In the genomic region with DNA sequence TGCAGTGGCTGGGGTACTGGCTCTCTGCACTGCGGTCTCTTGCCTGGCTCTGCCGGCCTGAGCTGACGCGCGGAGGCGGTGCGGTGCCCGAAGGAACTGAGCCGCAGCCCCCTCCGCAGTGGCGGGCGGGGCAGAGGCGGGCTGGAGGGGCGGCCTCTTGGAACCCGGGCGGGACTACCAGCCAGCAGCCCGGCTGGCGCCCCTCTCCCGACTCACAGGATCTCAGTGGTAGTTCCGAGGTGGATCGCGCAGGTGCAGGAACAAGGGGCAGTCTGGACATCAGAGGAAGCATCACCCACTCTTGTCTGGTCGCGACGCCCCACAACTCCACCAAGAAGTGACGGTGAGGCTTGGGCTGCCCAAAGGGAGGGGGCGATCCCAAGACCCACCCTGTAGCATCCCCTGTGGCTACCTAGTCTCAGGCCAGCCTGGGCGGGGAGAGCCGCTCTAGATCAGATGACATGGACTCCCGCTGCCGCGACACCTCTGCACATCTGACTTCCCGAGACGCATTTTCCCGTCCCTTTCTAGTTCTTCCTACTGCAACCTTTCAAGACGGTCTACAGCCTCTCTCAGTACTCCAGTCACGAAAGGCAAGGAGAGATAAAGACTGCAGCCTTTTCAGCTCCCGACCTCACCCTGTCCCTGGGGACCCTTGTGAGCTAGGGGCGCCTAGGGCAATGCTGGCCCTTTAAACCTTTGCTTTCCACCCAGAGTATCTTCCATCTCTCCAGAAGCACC, we compare ENCODE assay signal across 8 mouse cellular contexts. TPM values are rescaled to one million over a fixed set of nuclear protein-coding genes. Genes with fewer than 3 reads are reported as not detected.
DNase-seq lines count a peak whose midpoint lies in the region; ATAC-seq and TF ChIP-seq lines count a peak whose summit lies in the region.

No protein-coding gene starts in this region.

- under 1% methylated on average over 32 of the region's 39 CpGs for WGBS in lung, postnatal 0 days
- under 1% methylated on average over 38 of the region's 39 CpGs for whole genome bisulfite sequencing in forebrain, embryonic 16.5 days
- under 1% methylated on average over 39 of the region's 39 CpGs for WGBS in stomach, embryonic 15.5 days

- DNase-seq in lung, postnatal 0 days (ENCODE audit: low spot score) = no peak
- no peak for DNase-seq in lung, postnatal 4 days
- DNase-seq in cerebellum, adult 11-12 months = peak; percentile 64
- peak; percentile 36 for DNase-seq in kidney, postnatal 14 days
- DNase-seq in urinary bladder, adult 18-20 months (ENCODE audit: low spot score in 2 of 2) = no peak

- H3K9ac ChIP-seq in lung, postnatal 0 days (replicated peaks; ENCODE audit: low read depth) = no peak overlapping the region
- H3K9ac ChIP-seq in forebrain, embryonic 16.5 days (replicated peaks; ENCODE audit: low read depth, low read length) = peak overlapping the region; percentile 64
- H3K9ac ChIP-seq in stomach, embryonic 15.5 days = no peak overlapping the region

- TF ChIP-seq CTCF in lung, postnatal 0 days (IDR thresholded peaks at IDR 0.05) = no peak

- no peaks in the 10 kb centered on the region for H3K9me3 ChIP-seq in lung, postnatal 0 days (ENCODE audit: low read length)
- no peaks in the 10 kb centered on the region for H3K9me3 ChIP-seq in forebrain, embryonic 16.5 days (ENCODE audit: control insufficient read depth, low read length)
- H3K9me3 ChIP-seq in stomach, embryonic 15.5 days = no peaks in the 10 kb centered on the region

- TF ChIP-seq EP300 in lung, postnatal 0 days (IDR thresholded peaks at IDR 0.05) = no peak

- no peaks in the 10 kb centered on the region for H3K36me3 ChIP-seq in lung, postnatal 0 days (ENCODE audit: insufficient read depth, low read length)
- no peaks in the 10 kb centered on the region for H3K36me3 ChIP-seq in forebrain, embryonic 16.5 days (ENCODE audit: control insufficient read depth, insufficient read depth)
- H3K36me3 ChIP-seq in stomach, embryonic 15.5 days = no peaks in the 10 kb centered on the region

- H3K4me3 ChIP-seq in lung, postnatal 0 days (ENCODE audit: low read depth, low read length) = peak overlapping the region; percentile 40
- peak overlapping the region; percentile 62 for H3K4me3 ChIP-seq in forebrain, embryonic 16.5 days (replicated peaks; ENCODE audit: low read length)
- peak overlapping the region; percentile 46 for H3K4me3 ChIP-seq in stomach, embryonic 15.5 days (replicated peaks)

- H3K4me1 ChIP-seq in lung, postnatal 0 days (ENCODE audit: insufficient read depth, low read depth, low read length) = no peaks in the 10 kb centered on the region; the same call in 1 of the 2 replicates
- peaks cover 24% of the 10 kb centered on the region for H3K4me1 ChIP-seq in forebrain, embryonic 16.5 days (replicated peaks; ENCODE audit: control insufficient read depth, insufficient read depth, low read length)
- H3K4me1 ChIP-seq in stomach, embryonic 15.5 days = peaks cover 20% of the 10 kb centered on the region

- no peak overlapping the region for H3K27ac ChIP-seq in lung, postnatal 0 days (ENCODE audit: low read length)
- no peak overlapping the region for H3K27ac ChIP-seq in forebrain, embryonic 16.5 days (ENCODE audit: low read length)
- H3K27ac ChIP-seq in stomach, embryonic 15.5 days = no peak overlapping the region

- peak overlapping the region; percentile 60 for H3K4me2 ChIP-seq in lung, postnatal 0 days (replicated peaks; ENCODE audit: low read depth, low read length)
- peak overlapping the region; percentile 71 for H3K4me2 ChIP-seq in forebrain, embryonic 16.5 days (ENCODE audit: low read length)
- peak overlapping the region; percentile 86 for H3K4me2 ChIP-seq in stomach, embryonic 15.5 days

- peaks cover 40% of the 10 kb centered on the region for H3K27me3 ChIP-seq in lung, postnatal 0 days (replicated peaks; ENCODE audit: insufficient read depth, low read length)
- peaks cover 30% of the 10 kb centered on the region for H3K27me3 ChIP-seq in forebrain, embryonic 16.5 days (replicated peaks; ENCODE audit: control insufficient read depth, insufficient read depth, low read length)
- H3K27me3 ChIP-seq in stomach, embryonic 15.5 days (replicated peaks) = peaks cover 48% of the 10 kb centered on the region

- ATAC-seq in lung, postnatal 0 days = peak; percentile 38
- ATAC-seq in forebrain, embryonic 16.5 days = peak; percentile 86
- peak; percentile 41; the same call in 1 of the 2 replicates for ATAC-seq in megakaryocyte progenitor cell, adult 5-6 weeks (replicated peaks; ENCODE audit: poor library complexity)
- peak; percentile 77 for ATAC-seq in stomach, embryonic 15.5 days (ENCODE audit: insufficient read depth, low FRiP score, low read depth)

RNA-seq across cellular contexts. Expression of a gene that starts 0.8 kb away (rescaled TPM):
- polyA plus RNA-seq in lung, postnatal 0 days (2015; fragmentation: Nextera tagmentation; extraction: Ambion mirVana) = 0.06 and 0.12 TPM in 2 replicates
- 5.4 and 7.3 TPM in 2 replicates for polyA plus RNA-seq in forebrain, embryonic 16.5 days (2015; fragmentation: Nextera tagmentation; extraction: Ambion mirVana)
- total RNA-seq in megakaryocyte progenitor cell, adult 5-6 weeks (2015) = not detected in 2 replicates
- total RNA-seq in megakaryocyte progenitor cell, adult 5-6 weeks (2017) = not detected in 2 replicates
- 5.5 and 7.3 TPM in 2 replicates for polyA plus RNA-seq in stomach, embryonic 15.5 days (2015; fragmentation: Nextera tagmentation; extraction: Ambion mirVana)

RNA-seq across cellular contexts. Expression of a gene that starts 21.3 kb away (rescaled TPM):
- 15.2 and 15.3 TPM in 2 replicates for polyA plus RNA-seq in lung, postnatal 0 days (2015; fragmentation: Nextera tagmentation; extraction: Ambion mirVana)
- 15.4 and 16.4 TPM in 2 replicates for polyA plus RNA-seq in forebrain, embryonic 16.5 days (2015; fragmentation: Nextera tagmentation; extraction: Ambion mirVana)
- 38.4 and 46.5 TPM in 2 replicates for total RNA-seq in megakaryocyte progenitor cell, adult 5-6 weeks (2015)
- total RNA-seq in megakaryocyte progenitor cell, adult 5-6 weeks (2017) = 6.4 and 8.0 TPM in 2 replicates
- 31.6 and 32.3 TPM in 2 replicates for polyA plus RNA-seq in stomach, embryonic 15.5 days (2015; fragmentation: Nextera tagmentation; extraction: Ambion mirVana)

RNA-seq across cellular contexts. Expression of a gene that starts 21.3 kb away (rescaled TPM):
- polyA plus RNA-seq in lung, postnatal 0 days (2015; fragmentation: Nextera tagmentation; extraction: Ambion mirVana) = 0.08 TPM in 1 of 2 replicates, not detected in the other
- polyA plus RNA-seq in forebrain, embryonic 16.5 days (2015; fragmentation: Nextera tagmentation; extraction: Ambion mirVana) = not detected in 2 replicates
- total RNA-seq in megakaryocyte progenitor cell, adult 5-6 weeks (2015) = not detected in 2 replicates
- total RNA-seq in megakaryocyte progenitor cell, adult 5-6 weeks (2017) = not detected in 2 replicates
- polyA plus RNA-seq in stomach, embryonic 15.5 days (2015; fragmentation: Nextera tagmentation; extraction: Ambion mirVana) = 0.15 TPM in 1 of 2 replicates, not detected in the other

RNA-seq across cellular contexts. Expression of a gene that starts 21.4 kb away (rescaled TPM):
- 17.6 and 19.3 TPM in 2 replicates for polyA plus RNA-seq in lung, postnatal 0 days (2015; fragmentation: Nextera tagmentation; extraction: Ambion mirVana)
- polyA plus RNA-seq in forebrain, embryonic 16.5 days (2015; fragmentation: Nextera tagmentation; extraction: Ambion mirVana) = 30.9 and 34.0 TPM in 2 replicates
- total RNA-seq in megakaryocyte progenitor cell, adult 5-6 weeks (2015) = 33.2 and 38.5 TPM in 2 replicates
- 20.4 and 21.4 TPM in 2 replicates for total RNA-seq in megakaryocyte progenitor cell, adult 5-6 weeks (2017)
- 38.3 and 39.6 TPM in 2 replicates for polyA plus RNA-seq in stomach, embryonic 15.5 days (2015; fragmentation: Nextera tagmentation; extraction: Ambion mirVana)

RNA-seq across cellular contexts. Expression of a gene that starts 31.0 kb away (rescaled TPM):
- polyA plus RNA-seq in lung, postnatal 0 days (2015; fragmentation: Nextera tagmentation; extraction: Ambion mirVana) = 0.42 and 0.52 TPM in 2 replicates
- polyA plus RNA-seq in forebrain, embryonic 16.5 days (2015; fragmentation: Nextera tagmentation; extraction: Ambion mirVana) = 18.8 and 22.5 TPM in 2 replicates
- 0.42 and 0.59 TPM in 2 replicates for total RNA-seq in megakaryocyte progenitor cell, adult 5-6 weeks (2015)
- 0.10 and 0.96 TPM in 2 replicates for total RNA-seq in megakaryocyte progenitor cell, adult 5-6 weeks (2017)
- 1.3 and 1.4 TPM in 2 replicates for polyA plus RNA-seq in stomach, embryonic 15.5 days (2015; fragmentation: Nextera tagmentation; extraction: Ambion mirVana)

Comparison
In these comparisons a context has a peak if more than half of its experiments do, and no peak if none do; other contexts are left out.
1. DNase-seq: peak in cerebellum, adult 11-12 months (single experiment) and kidney, postnatal 14 days (single experiment); none in lung, postnatal 0 days (single experiment), lung, postnatal 4 days (0 of 2) and urinary bladder, adult 18-20 months (0 of 2).
2. Peak in every context shown above with its lines, with median percentiles within 50 percentile points of each other: ATAC-seq, H3K4me2 ChIP-seq and H3K4me3 ChIP-seq.